Mouse (Mus musculus): ENCODE measurements around the gene Supv3l1. TPM values are rescaled to one million over a fixed set of nuclear protein-coding genes. Genes with fewer than 3 reads are reported as not detected.
"Not testable (repeated sequence)": the region's sequence is repeated elsewhere in the genome, so short reads cannot be mapped to it uniquely, and the experiment has no call there.

Supv3l1 gene
- polyA plus RNA-seq, 1 experiment from 2014 or later, result 29.2 TPM

DNA sequence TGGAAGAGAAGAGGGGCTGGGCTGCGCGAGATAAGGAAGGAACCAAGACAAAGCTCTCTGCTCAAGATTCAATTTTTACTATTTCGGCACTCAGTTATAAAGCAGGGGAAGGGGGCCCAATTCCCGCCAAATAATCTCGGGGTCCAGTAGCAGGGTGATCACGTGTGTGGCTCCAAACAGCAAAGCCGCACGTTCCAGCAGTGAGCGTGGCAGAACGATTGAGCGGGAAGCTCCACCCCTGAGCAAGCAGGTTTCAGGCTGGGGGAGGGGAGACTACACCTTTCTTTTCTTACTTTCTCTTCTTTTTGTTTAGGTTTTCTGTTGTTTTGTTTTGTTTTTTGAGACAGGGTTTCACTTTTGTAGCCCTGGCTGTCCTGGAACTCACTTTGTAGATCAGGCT lies 2.5 kb upstream of the Supv3l1 start:
- not testable (repeated sequence) for ATAC-seq (ENCODE audit: low FRiP score, low read depth); H3K27me3 ChIP-seq; H3K9me3 ChIP-seq; H3K4me3 ChIP-seq; H3K4me2 ChIP-seq (replicated peaks); H3K9ac ChIP-seq (replicated peaks); H3K27ac ChIP-seq (replicated peaks)
- 74% methylated on average over 11 of the region's 11 CpGs for WGBS
- Histone ChIP-seq H3K4me1 (peaks cover 16% of the 10 kb centered on the region), H3K36me3 (peaks cover 28% of the 10 kb centered on the region)

DNA sequence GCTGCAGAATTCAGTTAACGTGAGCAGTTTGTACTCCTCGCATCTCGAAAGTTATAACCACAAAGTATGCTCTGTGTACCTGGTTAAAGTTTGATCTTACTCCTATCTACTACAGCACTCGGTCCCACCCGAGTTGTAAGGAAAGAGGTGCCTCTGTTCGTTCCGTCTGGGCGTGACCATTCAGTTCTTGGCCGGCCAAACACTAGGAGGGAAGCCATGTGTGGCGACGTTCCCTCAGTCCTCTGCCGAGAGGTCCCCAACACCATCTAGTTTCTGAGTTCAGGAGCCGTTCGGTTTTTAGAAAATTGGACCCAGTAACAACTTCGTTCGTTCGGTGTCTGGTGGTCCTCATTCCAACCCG lies 722 bp upstream of the Supv3l1 start:
- WGBS, result 36% methylated on average over 18 of the region's 18 CpGs
- ATAC-seq (ENCODE audit: low FRiP score, low read depth), result no peak; the same call in 1 of the 2 replicates

DNA sequence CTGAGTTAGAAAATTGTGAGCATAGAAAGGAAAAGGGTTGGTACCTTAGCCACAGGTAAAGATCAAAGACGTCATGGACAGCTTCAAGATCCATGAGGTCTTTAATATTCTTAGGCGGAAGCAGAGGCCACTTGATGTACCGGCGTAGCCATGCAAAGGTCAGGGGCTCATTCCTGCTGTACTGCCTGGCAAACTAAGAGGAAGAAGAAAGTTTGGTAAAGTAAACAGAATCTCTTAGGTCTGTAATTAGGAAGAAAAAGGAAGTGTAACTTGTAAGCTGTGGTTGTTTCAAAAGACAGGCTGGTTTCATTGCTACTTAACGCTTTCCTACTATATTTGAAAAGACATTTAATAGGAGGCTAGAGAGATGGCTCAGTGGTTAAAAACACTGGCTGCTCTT lies 19.1 kb downstream of the Supv3l1 start:
- Histone ChIP-seq H3K36me3 (peaks cover 74% of the 10 kb centered on the region), H3K9ac (replicated peaks) (no peak overlapping the region), H3K4me3 (no peak overlapping the region), H3K4me2 (replicated peaks) (no peak overlapping the region), H3K27ac (replicated peaks) (no peak overlapping the region), H3K4me1 (no peaks in the 10 kb centered on the region), H3K9me3 (no peaks in the 10 kb centered on the region), H3K27me3 (no peaks in the 10 kb centered on the region)
- no peak for ATAC-seq (ENCODE audit: low FRiP score, low read depth)
- 90% methylated on average over 5 of the region's 5 CpGs for WGBS

More for the DNA sequence above, 722 bp upstream of the Supv3l1 start:
- peak overlapping the region; percentile 78 for H3K4me2 ChIP-seq (replicated peaks)
- H3K4me1 ChIP-seq, result peaks cover 16% of the 10 kb centered on the region
- peak overlapping the region; percentile 80 for H3K27ac ChIP-seq (replicated peaks)
- peaks cover 32% of the 10 kb centered on the region for H3K36me3 ChIP-seq
- H3K27me3 ChIP-seq, result no peaks in the 10 kb centered on the region
- H3K9me3 ChIP-seq, result no peaks in the 10 kb centered on the region
- H3K4me3 ChIP-seq, result peak overlapping the region; percentile 94
- H3K9ac ChIP-seq (replicated peaks), result peak overlapping the region; percentile 28; the same call in 1 of the 2 replicates

DNA sequence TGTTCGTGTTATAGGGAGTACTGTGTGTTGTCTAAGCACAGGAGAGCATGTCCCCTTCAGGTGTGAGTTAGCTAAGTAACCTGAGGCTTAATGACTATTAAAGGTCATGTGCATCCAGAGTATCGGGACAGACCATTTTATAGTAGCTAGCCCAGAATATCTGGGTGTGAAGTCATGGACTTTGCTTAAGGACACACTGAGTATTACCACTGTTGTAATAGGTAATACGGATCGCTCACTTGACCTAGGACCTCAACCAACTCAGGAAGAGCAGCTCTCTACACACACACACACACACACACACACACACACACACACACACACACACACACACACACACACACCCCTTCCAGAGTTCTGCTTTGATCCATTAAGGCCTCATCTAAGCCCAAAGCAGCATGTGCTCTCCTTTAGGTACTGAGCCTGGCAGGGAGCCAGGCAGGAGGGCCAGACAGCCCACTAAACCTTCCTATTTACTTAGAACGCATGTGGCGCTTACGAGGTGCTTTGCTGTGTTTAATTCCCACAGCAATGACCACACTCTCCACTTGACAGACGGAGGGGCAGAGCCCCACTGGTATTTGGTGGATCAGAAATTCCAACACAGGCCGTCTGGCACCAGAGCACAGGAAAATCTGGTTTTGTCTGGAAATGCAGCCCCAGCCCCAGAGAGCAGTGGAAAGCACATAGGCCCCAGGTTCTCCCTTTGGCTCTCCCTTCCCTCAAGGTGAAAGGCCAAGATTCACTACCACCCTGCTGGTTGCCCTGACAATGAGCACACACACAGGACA lies 24.3 kb downstream of the Supv3l1 start:
- Histone ChIP-seq H3K27me3 (0 out of 2 replicates have a peak, but pooled peaks cover 3% of the 10 kb centered on the region), H3K36me3 (peaks cover 25% of the 10 kb centered on the region), H3K9ac (replicated peaks) (no peak overlapping the region), H3K4me2 (replicated peaks) (no peak overlapping the region), H3K27ac (replicated peaks) (no peak overlapping the region), H3K4me1 (no peaks in the 10 kb centered on the region), H3K9me3 (no peaks in the 10 kb centered on the region), H3K4me3 (no peak overlapping the region)
- no peak for ATAC-seq (ENCODE audit: low FRiP score, low read depth)
- 52% methylated on average over 9 of the region's 9 CpGs for WGBS

DNA sequence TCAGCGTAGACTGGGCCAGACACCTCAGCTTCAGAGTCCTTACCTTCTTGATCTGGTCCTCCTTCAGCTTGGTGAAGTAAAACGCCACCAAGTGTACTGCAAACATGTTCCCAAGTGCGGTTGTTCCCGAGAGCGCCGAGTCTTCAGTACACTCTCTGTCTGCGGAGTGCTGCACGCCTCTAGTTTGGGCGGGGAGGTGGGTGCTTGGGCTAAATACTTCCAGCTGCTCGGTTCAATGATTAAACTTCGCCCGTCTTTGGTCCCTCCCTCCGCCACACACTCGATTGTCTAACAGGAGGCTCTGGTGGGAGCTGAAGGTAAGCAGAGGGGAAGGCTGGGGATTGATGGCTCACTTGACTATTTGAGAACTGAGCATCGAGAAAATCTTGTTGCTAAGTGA lies 27.3 kb downstream of the Supv3l1 start, which contains the start of gene Hkdc1:
Gene Hkdc1, minus strand, starts transcription at position 237 of the 400 bp plus-strand sequence.
- no peaks in the 10 kb centered on the region for H3K4me1 ChIP-seq
- H3K9me3 ChIP-seq, result no peaks in the 10 kb centered on the region
- ATAC-seq (ENCODE audit: low FRiP score, low read depth), result no peak
- no peak within 1 kb of the TSS for H3K4me2 ChIP-seq (replicated peaks)
- H3K4me3 ChIP-seq, result no peak within 1 kb of the TSS
- H3K27me3 ChIP-seq, result 0 out of 2 replicates have a peak, but pooled peaks cover 3% of the 10 kb centered on the region
- no peaks in the 10 kb centered on the region for H3K36me3 ChIP-seq
- no peak within 1 kb of the TSS for H3K27ac ChIP-seq (replicated peaks)
- 53% methylated on average over 15 of the region's 15 CpGs for WGBS
- no peak within 1 kb of the TSS for H3K9ac ChIP-seq (replicated peaks)

DNA sequence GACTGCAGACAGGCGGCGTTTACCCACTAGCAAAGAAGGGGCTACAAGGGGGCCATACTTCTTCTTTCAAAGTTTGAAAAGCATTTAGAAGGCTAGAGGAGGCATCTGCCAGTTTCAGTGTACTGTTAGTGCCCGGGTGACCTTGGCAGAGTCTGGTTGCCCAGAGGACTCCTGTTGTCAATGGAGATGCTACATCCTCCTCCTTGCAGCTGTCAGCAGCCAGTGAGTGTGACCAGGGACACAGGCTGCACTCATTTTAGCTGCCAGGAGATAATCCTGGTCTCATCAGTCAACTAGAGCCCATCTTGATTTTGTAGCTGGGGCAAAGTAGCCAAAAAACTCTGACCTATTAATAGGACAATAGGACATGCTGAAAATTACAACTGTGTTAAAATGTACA lies 28.4 kb downstream of the Supv3l1 start:
- no peak overlapping the region for H3K4me3 ChIP-seq
- H3K9ac ChIP-seq (replicated peaks), result no peak overlapping the region
- no peak for ATAC-seq (ENCODE audit: low FRiP score, low read depth)

DNA sequence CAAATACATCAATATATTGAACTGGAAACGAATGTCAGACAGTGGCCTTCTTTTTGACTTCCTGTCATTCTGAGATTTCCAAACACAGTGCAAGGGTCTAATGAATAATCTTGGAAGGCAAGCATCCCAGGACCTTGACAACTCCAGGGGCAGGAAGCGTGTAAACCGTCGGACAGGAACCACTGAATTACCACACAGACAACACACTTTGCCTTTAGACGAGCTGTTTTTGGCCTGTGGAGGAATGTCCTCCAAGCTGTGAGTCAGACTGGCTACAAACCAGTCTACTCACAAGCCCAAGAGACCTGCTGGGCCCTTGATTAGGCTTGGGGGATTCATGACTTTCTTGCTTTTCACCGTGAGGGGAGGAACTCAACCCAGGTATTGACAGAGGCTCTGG lies 29.1 kb downstream of the Supv3l1 start:
- 75% methylated on average over 6 of the region's 6 CpGs for WGBS
- H3K9me3 ChIP-seq, result no peaks in the 10 kb centered on the region
- no peak overlapping the region for H3K4me2 ChIP-seq (replicated peaks)
- H3K27ac ChIP-seq (replicated peaks), result no peak overlapping the region
- H3K36me3 ChIP-seq, result no peaks in the 10 kb centered on the region
- 0 out of 2 replicates have a peak, but pooled peaks cover 3% of the 10 kb centered on the region for H3K27me3 ChIP-seq
- no peaks in the 10 kb centered on the region for H3K4me1 ChIP-seq
- no peak overlapping the region for H3K4me3 ChIP-seq
- no peak for ATAC-seq (ENCODE audit: low FRiP score, low read depth)
- H3K9ac ChIP-seq (replicated peaks), result no peak overlapping the region

More for the DNA sequence above, 28.4 kb downstream of the Supv3l1 start:
- Histone ChIP-seq H3K4me1 (no peaks in the 10 kb centered on the region), H3K36me3 (no peaks in the 10 kb centered on the region), H3K27ac (replicated peaks) (no peak overlapping the region), H3K9me3 (no peaks in the 10 kb centered on the region), H3K27me3 (0 out of 2 replicates have a peak, but pooled peaks cover 3% of the 10 kb centered on the region), H3K4me2 (replicated peaks) (no peak overlapping the region)
- 87% methylated on average over 3 of the region's 3 CpGs for WGBS

DNA sequence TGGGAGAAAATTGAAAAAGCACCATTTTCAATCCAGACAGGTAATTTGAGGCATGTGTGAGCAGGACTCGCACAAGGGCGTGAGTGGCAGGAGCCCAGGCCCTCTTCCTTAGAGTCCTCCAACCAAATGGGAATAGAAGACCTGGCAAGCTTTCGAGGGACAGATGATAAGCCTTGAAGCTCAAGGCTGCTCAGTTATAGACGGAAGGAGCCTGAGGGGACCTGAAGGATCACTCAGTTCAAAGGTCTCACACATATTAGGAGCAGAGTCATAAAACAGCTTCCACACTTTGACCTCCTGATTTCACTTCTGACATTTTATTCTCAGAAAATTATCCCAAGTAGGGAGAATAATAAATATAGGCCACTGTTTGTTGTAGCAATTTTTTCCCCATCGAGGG lies 30.1 kb downstream of the Supv3l1 start:
- ATAC-seq (ENCODE audit: low FRiP score, low read depth), result no peak
- no peaks in the 10 kb centered on the region for H3K9me3 ChIP-seq

DNA sequence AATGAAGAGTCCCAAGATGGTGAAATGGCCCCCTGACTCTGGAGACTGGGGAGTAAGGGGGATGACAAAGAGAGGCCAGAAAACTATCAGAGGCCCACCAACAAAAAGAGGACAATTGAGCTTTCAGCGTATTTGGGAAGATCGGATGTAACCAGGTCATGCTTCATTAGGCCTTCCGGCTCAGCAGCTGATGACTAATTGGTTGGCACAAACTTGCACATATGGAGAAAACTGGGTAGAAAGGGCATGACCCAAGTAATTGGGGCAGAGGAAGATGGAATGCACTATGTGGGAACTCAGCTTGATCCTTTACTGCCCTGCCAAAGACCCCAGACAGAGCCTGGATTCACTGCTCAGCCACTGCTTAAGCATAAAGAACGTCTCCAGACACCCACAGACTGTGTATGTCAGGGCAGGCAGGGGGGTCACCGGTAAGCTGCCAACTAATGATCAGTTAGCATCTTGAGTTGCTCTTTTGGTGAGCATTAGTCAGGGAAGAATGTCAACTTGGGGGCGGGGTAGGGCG lies 30.6 kb downstream of the Supv3l1 start:
- H3K4me2 ChIP-seq (replicated peaks), result no peak overlapping the region
- H3K9me3 ChIP-seq, result no peaks in the 10 kb centered on the region
- ATAC-seq (ENCODE audit: low FRiP score, low read depth), result no peak
- H3K27me3 ChIP-seq, result 0 out of 2 replicates have a peak, but pooled peaks cover 3% of the 10 kb centered on the region
- no peak overlapping the region for H3K4me3 ChIP-seq
- no peak overlapping the region for H3K27ac ChIP-seq (replicated peaks)
- H3K4me1 ChIP-seq, result no peaks in the 10 kb centered on the region
- no peaks in the 10 kb centered on the region for H3K36me3 ChIP-seq
- 66% methylated on average over 7 of the region's 7 CpGs for WGBS
- no peak overlapping the region for H3K9ac ChIP-seq (replicated peaks)

More for the DNA sequence above, 30.1 kb downstream of the Supv3l1 start:
- Histone ChIP-seq H3K27me3 (0 out of 2 replicates have a peak, but pooled peaks cover 3% of the 10 kb centered on the region), H3K36me3 (no peaks in the 10 kb centered on the region), H3K9ac (replicated peaks) (no peak overlapping the region), H3K4me3 (no peak overlapping the region), H3K27ac (replicated peaks) (no peak overlapping the region), H3K4me1 (no peaks in the 10 kb centered on the region), H3K4me2 (replicated peaks) (no peak overlapping the region)
- WGBS, result 89% methylated on average over 5 of the region's 5 CpGs

DNA sequence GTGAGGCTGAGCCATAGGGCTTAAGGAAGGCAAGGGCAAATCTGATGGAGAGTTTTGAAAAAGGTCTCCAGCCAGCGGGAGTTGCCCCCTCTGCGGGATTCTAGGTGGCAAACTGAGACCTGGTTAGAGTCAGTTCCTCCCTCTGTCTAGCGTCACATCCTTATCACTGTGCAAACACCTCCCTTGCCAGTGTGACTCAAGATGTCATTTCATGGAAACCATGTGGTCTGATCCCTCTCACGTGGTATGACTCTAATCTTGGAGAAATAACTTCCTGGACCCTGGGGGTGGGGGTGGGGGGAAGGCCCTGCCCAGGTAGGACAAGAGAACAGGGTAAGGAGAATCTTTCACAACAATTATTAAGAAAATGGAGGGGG lies 35.9 kb downstream of the Supv3l1 start:
- Histone ChIP-seq H3K4me2 (replicated peaks) (no peak overlapping the region), H3K4me3 (no peak overlapping the region), H3K4me1 (no peaks in the 10 kb centered on the region), H3K27me3 (peaks cover 8% of the 10 kb centered on the region; the same call in 1 of the 2 replicates), H3K36me3 (no peaks in the 10 kb centered on the region), H3K27ac (replicated peaks) (no peak overlapping the region), H3K9ac (replicated peaks) (no peak overlapping the region), H3K9me3 (no peaks in the 10 kb centered on the region)
- 37% methylated on average over 4 of the region's 4 CpGs for WGBS
- ATAC-seq (ENCODE audit: low FRiP score, low read depth), result no peak

DNA sequence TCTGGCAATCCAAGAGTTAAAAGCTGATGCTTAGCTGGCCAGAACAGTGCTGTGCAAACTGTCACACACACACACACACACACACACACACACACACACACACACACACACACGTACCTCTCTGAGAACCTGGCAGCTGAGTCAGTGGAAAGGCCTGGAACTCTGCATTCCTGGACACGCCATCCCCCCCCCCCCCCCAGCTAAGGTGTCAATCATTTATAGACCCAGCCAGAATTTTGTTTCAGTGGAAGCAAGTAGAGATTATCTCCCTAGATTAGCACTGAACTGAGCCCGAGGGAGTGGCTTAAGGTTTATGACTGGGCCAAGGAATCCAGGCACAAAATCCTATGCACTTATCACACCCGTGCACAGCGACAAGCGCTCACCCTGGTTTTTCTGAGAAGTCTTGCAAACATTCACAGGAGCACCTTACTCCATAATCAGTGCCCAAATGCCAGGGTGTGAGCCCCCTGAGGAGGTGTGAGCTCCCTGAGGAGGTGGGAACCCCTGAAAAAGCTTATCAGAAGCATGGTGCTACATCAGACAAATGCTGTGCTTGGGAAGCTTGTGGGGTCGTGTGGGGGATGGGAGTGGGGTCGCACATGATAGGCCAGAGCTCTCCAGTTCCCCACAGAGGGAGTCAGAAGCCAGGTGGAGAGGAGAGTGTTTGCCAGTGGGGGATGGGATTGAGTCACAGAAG lies 36.5 kb downstream of the Supv3l1 start:
- H3K27me3 ChIP-seq, result peaks cover 10% of the 10 kb centered on the region; the same call in 1 of the 2 replicates
- 37% methylated on average over 8 of the region's 8 CpGs for WGBS
- no peak for ATAC-seq (ENCODE audit: low FRiP score, low read depth)
- no peak overlapping the region for H3K27ac ChIP-seq (replicated peaks)
- H3K4me2 ChIP-seq (replicated peaks), result no peak overlapping the region
- H3K36me3 ChIP-seq, result no peaks in the 10 kb centered on the region
- H3K4me3 ChIP-seq, result no peak overlapping the region
- H3K9ac ChIP-seq (replicated peaks), result no peak overlapping the region
- no peaks in the 10 kb centered on the region for H3K9me3 ChIP-seq
- no peaks in the 10 kb centered on the region for H3K4me1 ChIP-seq
